Mouse (Mus musculus) midbrain, embryonic 15.5 days (tissue): ENCODE data around the gene Ttll12. TPM values are rescaled to one million over a fixed set of nuclear protein-coding genes. Genes with fewer than 3 reads are reported as not detected.

Source experiments
- ATAC-seq: fragments of 200-750 bp; cut with Nextera tagmentation; replicated peaks from 2 replicates; pipeline ENCODE4 v1.8.0; 2017; ENCODE audit warnings: moderate TSS enrichment
- H3K27ac ChIP-seq: fragments of 300-500 bp; sonication (generic); 2 replicates; pipeline ENCODE4 v1.5.1; 2015; ENCODE audit warnings: mild to moderate bottlenecking, inconsistent platforms
- H3K27me3 ChIP-seq: fragments of 300-500 bp; sonication (generic); replicated peaks from 2 replicates; pipeline ENCODE4 v1.6.1; 2015; ENCODE audit warnings: inconsistent platforms
- H3K36me3 ChIP-seq: fragments of 300-500 bp; sonication (generic); replicated peaks from 2 replicates; pipeline ENCODE4 v1.6.1; 2015; ENCODE audit warnings: inconsistent platforms
- H3K4me1 ChIP-seq: fragments of 300-500 bp; sonication (generic); 2 replicates; pipeline ENCODE4 v1.6.1; 2015; ENCODE audit warnings: inconsistent platforms
- H3K4me2 ChIP-seq: fragments of 300-500 bp; sonication (generic); 2 replicates; pipeline ENCODE4 v1.6.1; 2015; ENCODE audit warnings: inconsistent platforms, mild to moderate bottlenecking, moderate library complexity
- H3K4me3 ChIP-seq: fragments of 300-500 bp; sonication (generic); 2 replicates; pipeline ENCODE4 v1.5.1; 2015; ENCODE audit warnings: mild to moderate bottlenecking, inconsistent platforms
- H3K9ac ChIP-seq: fragments of 300-500 bp; sonication (generic); 2 replicates; pipeline ENCODE4 v1.6.1; 2015; ENCODE audit warnings: mild to moderate bottlenecking, inconsistent platforms
- H3K9me3 ChIP-seq: fragments of 300-500 bp; sonication (generic); 2 replicates; pipeline ENCODE4 v1.6.1; 2016; ENCODE audit warnings: inconsistent platforms
- WGBS: fragments of 180-500 bp; shearing (Covaris S2); methylation state at CpG from one replicate; pipeline ENCODE4 v1.1.7; 2015; ENCODE audit warnings: mixed read lengths; 5-methylcytosine and 5-hydroxymethylcytosine counted together
- polyA plus RNA-seq: library from polyadenylated mRNA; unstranded; fragments of >200 nt; fragmentation: Nextera tagmentation; extraction: Ambion mirVana; gene quantifications from 2 replicates; pipeline ENCODE4 v1.2.1, GENCODE M21; 2015

The Ttll12 gene
- polyA plus RNA-seq, 1 experiment from 2014 or later, result 47.2 TPM

DNA sequence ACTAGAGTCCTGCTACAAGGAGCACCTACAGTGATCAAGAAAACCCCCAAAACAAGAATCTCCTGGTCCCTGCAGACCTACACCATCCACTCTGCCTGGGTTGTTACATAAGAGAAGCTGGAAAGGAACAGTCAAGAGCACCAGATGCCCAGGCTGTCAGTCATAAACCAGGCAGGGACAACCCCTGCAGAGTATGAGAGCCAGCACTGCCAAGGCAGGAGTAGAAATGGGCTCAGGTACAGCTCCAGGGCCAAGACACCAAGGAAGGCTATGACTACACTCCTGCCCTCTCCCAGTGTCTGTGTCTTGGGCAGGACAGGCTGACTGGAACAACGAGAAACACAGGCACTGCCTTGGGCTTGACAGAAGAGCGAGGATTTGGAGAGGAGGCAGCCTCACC is 44.8 kb downstream of the Ttll12 start:
- H3K36me3 ChIP-seq, result peaks cover 40% of the 10 kb centered on the region
- no peak for ATAC-seq

DNA sequence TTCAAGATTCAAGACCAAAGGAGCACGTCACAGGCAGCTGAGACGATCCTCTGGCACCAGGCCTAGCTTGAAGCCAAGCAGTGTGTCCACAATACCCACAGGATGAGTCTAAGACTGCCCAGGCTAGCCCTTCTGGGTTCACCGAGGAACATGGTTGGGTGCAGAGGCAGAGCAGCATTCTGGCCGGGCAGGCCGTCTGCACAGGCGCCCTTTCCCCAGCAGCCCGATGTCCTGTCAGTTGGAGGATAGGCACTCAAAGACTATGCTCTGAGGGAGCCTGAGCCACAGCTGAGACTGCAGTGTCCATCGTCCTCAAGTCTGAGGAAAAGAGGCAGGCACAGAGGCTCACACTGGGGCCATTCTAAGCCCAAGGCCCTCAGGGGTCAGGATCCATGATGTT is 47.8 kb downstream of the Ttll12 start:
- no peaks in the 10 kb centered on the region for H3K4me1 ChIP-seq
- H3K9ac ChIP-seq, result no peak overlapping the region
- no peak overlapping the region for H3K27ac ChIP-seq
- H3K4me2 ChIP-seq, result no peak overlapping the region
- H3K4me3 ChIP-seq, result no peak overlapping the region
- no peaks in the 10 kb centered on the region for H3K9me3 ChIP-seq
- no peaks in the 10 kb centered on the region for H3K27me3 ChIP-seq
- no peak for ATAC-seq
- 88% methylated on average over 8 of the region's 8 CpGs for WGBS
- peaks cover 40% of the 10 kb centered on the region for H3K36me3 ChIP-seq

More for the DNA sequence above, 44.8 kb downstream of the Ttll12 start:
- Histone ChIP-seq H3K27ac (no peak overlapping the region), H3K4me3 (no peak overlapping the region), H3K4me1 (peaks cover 9% of the 10 kb centered on the region), H3K9me3 (no peaks in the 10 kb centered on the region), H3K9ac (no peak overlapping the region), H3K27me3 (no peaks in the 10 kb centered on the region), H3K4me2 (no peak overlapping the region)
- WGBS, result 87% methylated on average over 2 of the region's 2 CpGs

DNA sequence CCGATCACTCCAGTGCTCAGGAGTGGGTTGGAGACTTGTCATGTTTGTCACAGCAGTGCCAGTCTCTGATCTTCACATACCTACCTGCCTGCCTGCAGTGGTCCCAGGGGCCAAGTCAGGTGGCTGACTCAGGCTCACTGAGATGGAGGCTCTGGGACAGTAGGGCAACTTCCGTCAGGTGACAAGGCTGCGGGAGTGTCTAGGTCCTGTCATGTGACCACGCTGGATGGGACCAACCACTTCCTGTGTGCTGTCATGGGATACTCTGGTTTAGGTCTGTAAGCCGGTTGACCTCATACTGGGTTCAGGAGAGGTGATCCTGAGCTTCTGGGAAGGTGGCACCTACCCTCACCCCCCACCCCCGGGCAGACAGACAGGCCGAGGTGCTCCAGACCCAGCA is 48.9 kb downstream of the Ttll12 start:
- H3K4me1 ChIP-seq, result no peaks in the 10 kb centered on the region
- no peak for ATAC-seq
- no peaks in the 10 kb centered on the region for H3K27me3 ChIP-seq
- WGBS, result 93% methylated on average over 7 of the region's 7 CpGs
- H3K9ac ChIP-seq, result no peak overlapping the region
- H3K9me3 ChIP-seq, result no peaks in the 10 kb centered on the region
- no peak overlapping the region for H3K4me2 ChIP-seq
- peaks cover 40% of the 10 kb centered on the region for H3K36me3 ChIP-seq
- no peak overlapping the region for H3K27ac ChIP-seq
- H3K4me3 ChIP-seq, result no peak overlapping the region

DNA sequence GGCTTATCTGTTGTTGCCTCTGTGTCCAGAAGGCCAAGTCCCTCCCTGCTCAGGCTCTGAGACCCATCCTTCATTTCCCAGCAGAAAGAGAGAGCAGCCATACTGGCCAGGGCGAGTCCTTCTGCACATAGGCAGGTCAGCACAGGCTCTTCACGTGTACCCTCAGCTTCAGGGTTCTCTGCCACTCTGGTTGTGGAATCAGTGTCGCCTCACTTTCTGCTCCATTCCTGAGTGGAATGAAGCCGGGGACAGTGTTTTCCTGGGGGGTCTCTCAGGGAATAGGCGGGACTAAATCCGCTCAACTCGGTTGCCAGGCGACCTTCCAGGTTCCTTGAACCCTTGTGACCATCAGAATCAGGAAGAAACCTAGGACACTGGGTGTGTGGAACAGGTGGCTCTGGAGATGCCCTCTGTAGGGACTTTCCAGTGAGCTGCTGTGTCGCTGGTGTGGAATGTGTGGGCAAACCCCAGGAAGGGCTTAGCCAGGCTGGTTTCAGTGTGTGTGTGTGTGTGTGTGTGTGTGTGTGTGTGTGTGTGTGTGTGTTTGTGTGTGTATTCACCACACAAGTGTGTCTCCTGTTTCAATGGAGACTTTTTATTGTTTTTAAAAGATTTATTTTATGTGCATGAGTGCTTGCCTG is 53.2 kb downstream of the Ttll12 start:
- Histone ChIP-seq H3K36me3 (peaks cover 13% of the 10 kb centered on the region; the same call in 1 of the 2 replicates), H3K27ac (no peak overlapping the region), H3K9ac (no peak overlapping the region), H3K4me2 (no peak overlapping the region), H3K9me3 (no peaks in the 10 kb centered on the region), H3K4me3 (no peak overlapping the region), H3K4me1 (no peaks in the 10 kb centered on the region), H3K27me3 (no peaks in the 10 kb centered on the region)
- ATAC-seq, result no peak
- 77% methylated on average over 9 of the region's 9 CpGs for WGBS

DNA sequence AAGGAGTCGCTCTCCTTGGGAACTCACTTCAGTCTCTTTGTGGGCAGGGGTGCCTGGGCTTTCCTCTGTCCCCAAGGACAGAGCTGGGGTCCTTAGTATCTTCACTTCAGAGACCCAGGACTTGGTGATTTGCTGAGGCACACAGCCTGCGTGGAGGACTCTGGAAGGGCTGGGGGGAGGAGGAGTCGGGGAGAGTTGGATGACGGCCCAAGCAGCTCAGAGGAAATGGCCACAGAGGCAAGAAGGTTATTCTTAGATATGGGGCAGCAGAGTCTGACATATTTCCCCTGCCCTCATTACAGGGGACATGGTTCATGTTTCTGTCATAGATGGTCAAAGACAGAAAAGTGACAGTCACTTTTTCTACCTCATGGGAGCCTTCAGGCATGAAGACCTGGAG is 55.1 kb downstream of the Ttll12 start:
- WGBS, result 84% methylated on average over 4 of the region's 4 CpGs
- Histone ChIP-seq H3K4me3 (no peak overlapping the region), H3K9ac (no peak overlapping the region), H3K4me2 (no peak overlapping the region), H3K27me3 (no peaks in the 10 kb centered on the region), H3K9me3 (no peaks in the 10 kb centered on the region), H3K27ac (no peak overlapping the region), H3K36me3 (no peaks in the 10 kb centered on the region), H3K4me1 (no peaks in the 10 kb centered on the region)
- no peak for ATAC-seq

DNA sequence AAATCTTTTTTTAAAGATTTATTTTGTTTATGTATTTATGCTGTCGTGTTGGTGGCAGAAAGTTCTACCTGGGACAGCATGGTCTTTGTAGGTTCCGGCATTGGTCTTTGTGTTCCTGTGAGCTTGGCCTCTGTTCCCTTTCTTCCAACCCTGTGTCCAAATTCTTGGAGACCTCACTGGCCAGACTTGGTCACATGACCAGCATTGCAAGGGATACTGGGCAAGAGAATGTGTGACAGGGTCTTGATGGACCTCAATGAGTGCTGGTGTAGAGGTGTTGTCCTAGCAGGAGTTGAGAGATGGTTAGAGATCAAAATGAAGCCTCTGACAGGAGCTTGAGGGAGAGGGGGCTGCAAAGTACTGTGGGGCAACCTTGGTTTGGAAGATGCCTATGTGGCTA is 56.1 kb downstream of the Ttll12 start:
- ATAC-seq, result no peak
- Histone ChIP-seq H3K4me1 (no peaks in the 10 kb centered on the region), H3K36me3 (no peaks in the 10 kb centered on the region), H3K9ac (no peak overlapping the region), H3K4me2 (no peak overlapping the region), H3K4me3 (no peak overlapping the region), H3K9me3 (no peaks in the 10 kb centered on the region), H3K27ac (no peak overlapping the region), H3K27me3 (no peaks in the 10 kb centered on the region)
- 95% methylated on average over 2 of the region's 2 CpGs for whole genome bisulfite sequencing

DNA sequence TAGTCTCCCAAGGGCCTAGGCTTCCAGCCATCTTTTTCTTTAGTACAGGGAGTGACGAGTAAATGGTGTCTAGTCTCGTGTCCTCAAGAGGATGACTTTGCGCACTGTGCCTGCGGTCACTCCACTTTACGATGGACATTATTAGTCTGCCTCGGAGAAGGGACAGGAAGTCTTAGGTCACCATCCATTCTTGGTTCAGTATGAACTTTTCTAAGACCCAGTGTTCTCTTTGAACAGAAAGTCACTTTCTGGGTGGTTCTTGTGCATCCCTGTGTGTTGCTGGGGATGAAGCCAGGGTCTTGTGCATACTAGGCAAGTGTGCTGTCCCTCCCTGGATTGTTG is 59.1 kb downstream of the Ttll12 start:
- 90% methylated on average over 6 of the region's 6 CpGs for WGBS
- H3K27me3 ChIP-seq, result no peaks in the 10 kb centered on the region

DNA sequence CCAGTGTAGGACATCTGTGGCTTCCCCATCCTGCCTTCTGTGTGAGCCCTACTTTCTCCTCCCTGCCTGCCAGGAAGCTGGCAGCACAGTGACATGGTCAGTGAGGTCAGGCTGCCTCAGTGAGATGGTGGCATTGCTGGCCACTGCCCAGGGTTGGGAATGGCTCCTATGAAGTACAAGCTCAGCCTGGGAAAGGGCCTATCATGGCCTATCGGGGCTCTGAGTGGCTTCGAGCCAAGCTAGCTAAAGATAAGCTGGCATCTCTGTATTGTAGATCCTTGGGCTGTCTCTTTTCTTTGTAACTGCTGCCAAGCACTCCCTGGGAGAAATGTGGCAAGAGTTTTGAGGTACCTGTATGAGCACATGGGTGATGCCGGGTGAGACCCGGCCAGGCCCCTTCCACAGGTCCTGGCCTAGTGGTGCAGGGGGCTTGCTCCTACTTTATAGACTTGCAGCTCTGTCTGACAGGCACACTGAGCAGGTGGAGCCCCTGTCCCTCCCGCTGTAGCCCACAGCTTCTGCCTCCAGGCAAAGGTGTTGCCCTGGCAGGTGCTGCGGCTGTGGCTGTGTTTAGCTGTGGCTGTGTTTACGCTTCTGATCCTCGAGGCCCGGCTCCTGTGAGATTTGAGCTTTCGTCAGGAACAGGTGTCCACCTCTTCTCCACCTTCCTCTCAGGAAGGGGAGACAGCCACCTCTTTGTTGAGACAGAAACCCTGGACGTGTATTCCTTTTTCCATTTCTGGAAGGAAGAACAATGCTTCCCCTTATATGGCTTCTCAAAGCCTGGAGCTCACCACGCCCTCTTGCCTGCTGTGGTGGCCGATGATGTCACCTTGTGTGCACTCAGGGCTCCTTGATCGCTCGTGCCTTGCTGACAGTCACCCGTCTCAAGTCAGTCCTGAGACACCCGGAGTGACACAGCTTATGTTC is 59.7 kb downstream of the Ttll12 start:
- no peaks in the 10 kb centered on the region for H3K9me3 ChIP-seq
- H3K4me3 ChIP-seq, result no peak overlapping the region
- H3K9ac ChIP-seq, result no peak overlapping the region
- no peak overlapping the region for H3K27ac ChIP-seq
- no peaks in the 10 kb centered on the region for H3K27me3 ChIP-seq
- no peaks in the 10 kb centered on the region for H3K4me1 ChIP-seq
- WGBS, result 83% methylated on average over 17 of the region's 17 CpGs
- ATAC-seq, result no peak
- H3K4me2 ChIP-seq, result no peak overlapping the region
- no peaks in the 10 kb centered on the region for H3K36me3 ChIP-seq

More for the DNA sequence above, 59.1 kb downstream of the Ttll12 start:
- Histone ChIP-seq H3K27ac (no peak overlapping the region), H3K4me2 (no peak overlapping the region), H3K4me1 (no peaks in the 10 kb centered on the region), H3K36me3 (no peaks in the 10 kb centered on the region), H3K4me3 (no peak overlapping the region), H3K9ac (no peak overlapping the region), H3K9me3 (no peaks in the 10 kb centered on the region)
- no peak for ATAC-seq

DNA sequence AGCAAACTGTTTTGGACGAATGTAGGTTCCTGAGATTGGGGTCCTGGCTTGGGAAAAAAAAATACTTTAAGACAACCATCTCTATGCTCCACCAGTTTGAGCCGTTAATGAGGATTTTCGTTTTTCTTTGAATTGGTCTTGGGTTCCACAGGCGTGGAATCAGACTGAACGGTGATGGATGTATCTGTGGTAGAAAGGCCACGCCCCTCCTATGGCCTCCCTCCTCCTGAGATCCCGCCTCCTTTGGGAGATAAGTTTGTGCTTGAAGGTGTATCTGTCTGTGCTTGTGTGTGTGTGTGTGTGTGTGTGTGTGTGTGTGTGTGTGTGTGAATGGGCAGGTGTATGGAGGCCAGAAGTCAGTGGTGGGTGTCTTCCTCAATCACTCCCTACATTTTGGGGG is 62.4 kb downstream of the Ttll12 start:
- Histone ChIP-seq H3K4me1 (no peaks in the 10 kb centered on the region), H3K4me2 (no peak overlapping the region), H3K9ac (no peak overlapping the region), H3K27ac (no peak overlapping the region), H3K36me3 (no peaks in the 10 kb centered on the region), H3K4me3 (no peak overlapping the region), H3K9me3 (no peaks in the 10 kb centered on the region), H3K27me3 (peaks cover 11% of the 10 kb centered on the region)
- ATAC-seq, result no peak
- WGBS, result 79% methylated on average over 7 of the region's 7 CpGs

DNA sequence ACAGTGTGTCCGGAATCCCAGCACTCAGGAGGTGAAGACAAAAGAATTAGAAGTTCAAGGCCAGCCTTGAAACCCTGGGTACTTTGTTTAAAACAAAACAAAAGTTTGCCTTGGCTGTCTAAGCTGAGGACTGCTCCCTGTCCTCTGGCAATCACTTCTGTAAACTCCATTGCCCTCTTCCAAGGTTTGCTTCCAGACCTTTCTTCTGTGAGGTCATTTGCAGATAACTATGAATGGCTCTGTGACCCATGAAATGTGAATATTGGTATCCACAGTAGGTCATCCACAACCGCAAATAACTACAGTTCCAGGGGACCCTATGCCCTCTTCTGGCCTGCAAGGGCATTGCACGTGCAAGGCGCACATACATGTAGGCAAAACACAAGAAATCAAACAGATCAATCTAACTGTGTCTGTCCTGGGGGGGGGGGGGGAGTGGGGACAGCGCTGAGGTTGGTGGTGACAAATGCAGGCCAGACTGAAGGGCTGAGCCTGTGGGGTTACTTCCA is 62.9 kb downstream of the Ttll12 start:
- Histone ChIP-seq H3K36me3 (no peaks in the 10 kb centered on the region), H3K4me3 (no peak overlapping the region), H3K4me1 (peaks cover 4% of the 10 kb centered on the region), H3K27me3 (peaks cover 16% of the 10 kb centered on the region), H3K9me3 (no peaks in the 10 kb centered on the region), H3K27ac (no peak overlapping the region), H3K4me2 (no peak overlapping the region), H3K9ac (no peak overlapping the region)
- 86% methylated on average over 5 of the region's 5 CpGs for WGBS
- ATAC-seq, result no peak

DNA sequence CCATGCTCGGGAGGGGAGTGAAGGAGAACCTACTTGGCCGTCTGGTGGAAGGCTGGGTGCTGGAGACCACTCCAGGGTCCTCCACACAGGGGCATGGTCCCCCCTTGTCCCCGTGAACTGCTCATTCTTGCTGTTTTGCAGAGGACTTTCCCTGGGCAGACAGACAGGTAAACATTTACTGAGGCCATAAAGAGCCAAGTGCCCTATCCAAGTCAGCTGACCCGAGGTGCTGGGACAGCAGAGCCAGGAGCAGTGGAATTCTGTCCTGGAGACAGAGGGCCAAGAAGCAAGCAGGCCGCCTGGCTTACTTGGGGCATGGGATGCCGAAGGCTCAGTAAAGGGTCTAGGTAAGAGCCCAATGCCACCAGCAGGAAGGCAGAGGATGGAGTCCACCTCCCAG is 64.3 kb downstream of the Ttll12 start:
- H3K36me3 ChIP-seq, result no peaks in the 10 kb centered on the region
- no peak overlapping the region for H3K4me2 ChIP-seq
- H3K9me3 ChIP-seq, result no peaks in the 10 kb centered on the region
- no peak overlapping the region for H3K9ac ChIP-seq
- H3K27ac ChIP-seq, result no peak overlapping the region
- no peak for ATAC-seq
- H3K4me1 ChIP-seq, result peaks cover 15% of the 10 kb centered on the region
- no peak overlapping the region for H3K4me3 ChIP-seq
- WGBS, result 78% methylated on average over 6 of the region's 6 CpGs
- H3K27me3 ChIP-seq, result peaks cover 30% of the 10 kb centered on the region

DNA sequence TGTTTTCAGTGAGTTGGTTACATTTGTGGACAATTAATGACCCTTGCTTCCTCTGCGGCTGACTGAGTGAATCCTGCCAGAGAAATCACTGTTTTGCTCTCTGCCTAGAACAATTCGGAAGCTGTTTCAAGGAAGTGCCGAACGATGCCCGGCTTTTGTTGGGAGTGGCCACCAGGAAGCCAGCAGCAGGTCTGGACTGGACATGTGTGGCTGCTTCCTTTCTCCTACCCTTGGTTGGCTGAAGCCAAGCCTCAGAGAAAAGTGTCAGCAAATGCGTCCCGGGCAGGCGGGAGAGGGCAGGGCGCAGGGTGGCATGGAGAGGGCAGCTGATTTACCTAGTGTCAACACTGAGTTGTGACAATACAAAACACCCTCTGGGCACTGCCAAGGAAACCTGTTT is 64.7 kb downstream of the Ttll12 start:
- H3K4me1 ChIP-seq, result peaks cover 15% of the 10 kb centered on the region

More for the DNA sequence above, 64.7 kb downstream of the Ttll12 start:
- no peak overlapping the region for H3K4me2 ChIP-seq
- no peak overlapping the region for H3K4me3 ChIP-seq
- WGBS, result 90% methylated on average over 9 of the region's 9 CpGs
- peaks cover 34% of the 10 kb centered on the region for H3K27me3 ChIP-seq
- no peak for ATAC-seq
- H3K9ac ChIP-seq, result no peak overlapping the region
- no peaks in the 10 kb centered on the region for H3K36me3 ChIP-seq
- H3K9me3 ChIP-seq, result no peaks in the 10 kb centered on the region
- H3K27ac ChIP-seq, result no peak overlapping the region
